Mouse (Mus musculus) G1E (cell line): ENCODE results near the gene Olfr57. TPM values are rescaled to one million over a fixed set of nuclear protein-coding genes. Genes with fewer than 3 reads are reported as not detected.
"Not testable (repeated sequence)": the region's sequence is repeated elsewhere in the genome, so short reads cannot be mapped to it uniquely, and the experiment has no call there.

ENCODE experiments used
- ATAC-seq: 2 replicates; pipeline ENCODE4 v1.8.0; 2016; ENCODE audit warnings: mild to moderate bottlenecking; ENCODE audit not compliant: insufficient number of reproducible peaks, poor library complexity, low FRiP score, severe bottlenecking; ENCODE audit errors: extremely low read depth
- DNase-seq: peaks from one replicate; pipeline ENCODE4 v3.0.0; 2012; ENCODE audit warnings: low spot score
- H3K27me3 ChIP-seq: 2 replicates; pipeline ENCODE4 v1.6.1; 2012; ENCODE audit warnings: mild to moderate bottlenecking, low read length, inconsistent platforms; ENCODE audit not compliant: insufficient read depth
- H3K36me3 ChIP-seq: replicated peaks from 2 replicates; pipeline ENCODE3; 2012; ENCODE audit warnings: mild to moderate bottlenecking, inconsistent platforms
- H3K4me1 ChIP-seq: 2 replicates; pipeline ENCODE4 v1.6.1; 2012; ENCODE audit warnings: low read depth, low read length, inconsistent platforms, mixed read lengths; ENCODE audit not compliant: insufficient read depth
- H3K4me3 ChIP-seq: 2 replicates; pipeline ENCODE4 v1.5.1; 2012; ENCODE audit warnings: low read depth, mild to moderate bottlenecking, inconsistent platforms, low read length, moderate library complexity, mixed read lengths
- H3K9me3 ChIP-seq: replicated peaks from 2 replicates; pipeline ENCODE4 v1.6.1; 2012; ENCODE audit warnings: inconsistent platforms
- CTCF ChIP-seq: IDR thresholded peaks from 2 replicates; pipeline ENCODE4 v1.5.1; 2012; ENCODE audit warnings: low read depth, low read length, inconsistent platforms, mixed read lengths
- GATA1 ChIP-seq: IDR thresholded peaks from 2 replicates; pipeline ENCODE4 v1.6.1; 2012; ENCODE audit warnings: borderline replicate concordance, low read length, inconsistent platforms, mixed read lengths
- GATA2 ChIP-seq: IDR thresholded peaks from 2 replicates; pipeline ENCODE4 v1.6.1; 2012; ENCODE audit warnings: low read depth, low read length, inconsistent platforms, borderline replicate concordance
- POLR2AphosphoS5 ChIP-seq: IDR thresholded peaks from 2 replicates; pipeline ENCODE4 v1.6.1; 2012; ENCODE audit warnings: low read depth, low read length, inconsistent platforms; ENCODE audit not compliant: insufficient replicate concordance
- TAL1 ChIP-seq: conservative IDR thresholded peaks from 2 replicates; pipeline ENCODE4 v1.6.1; 2012; ENCODE audit warnings: low read depth, low read length, inconsistent platforms, mixed read lengths
- polyA plus RNA-seq: library from polyadenylated mRNA; stranded (reverse); fragments of >175 nt; gene quantifications from 2 replicates; pipeline ENCODE4 v1.2.3, GENCODE M21; 2012
- total RNA-seq, 2 experiments: library from RNA; stranded (forward) in 1 of 2; stranded (reverse) in 1 of 2; fragments of 200-1000 nt in 1 of 2; fragments of >200 nt in 1 of 2; fragmentation: Nextera tagmentation in 1 of 2; gene quantifications; 2 replicates each; pipeline ENCODE4 v1.2.3; 2014 to 2017

The Olfr57 gene
- total RNA-seq (2014; fragmentation: Nextera tagmentation) (not detected in 2 replicates), total RNA-seq (2017) (0.27 TPM in 1 of 2 replicates, not detected in the other), polyA plus RNA-seq (not detected in 2 replicates)

DNA sequence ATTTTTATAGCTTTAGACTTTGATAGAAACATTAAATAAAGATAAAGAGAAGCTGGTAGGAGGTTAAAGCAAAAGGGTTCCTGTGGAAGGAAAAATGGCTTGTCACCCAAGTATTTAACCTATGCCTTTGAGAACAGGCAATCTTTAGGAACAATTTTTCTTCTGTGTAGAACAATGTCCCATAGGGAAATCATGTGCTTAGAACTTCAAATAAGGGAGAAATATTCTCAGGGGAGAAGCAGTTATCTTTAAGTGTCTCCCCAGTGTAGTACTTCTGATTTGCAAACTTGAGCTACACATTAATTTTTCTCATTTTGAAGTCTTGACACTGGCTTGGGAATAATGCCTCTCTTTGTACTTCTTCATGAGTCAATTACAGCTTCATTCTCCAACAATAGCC is at the start of gene Olfr57:
Gene Olfr57 (plus strand): TSS at position 301 of the 400 bp plus-strand sequence.
- Histone ChIP-seq H3K4me3 (no peak within 1 kb of the TSS), H3K27me3 (no peaks in the 10 kb centered on the region), H3K36me3 (no peaks in the 10 kb centered on the region), H3K4me1 (no peaks in the 10 kb centered on the region), H3K9me3 (0 out of 2 replicates have a peak, but pooled peaks cover 2% of the 10 kb centered on the region)
- DNase-seq: no peak
- no peak for TF ChIP-seq CTCF
- no peak for TF ChIP-seq POLR2AphosphoS5
- TF ChIP-seq GATA2: no peak
- no peak for TF ChIP-seq GATA1
- ATAC-seq: no peak

DNA sequence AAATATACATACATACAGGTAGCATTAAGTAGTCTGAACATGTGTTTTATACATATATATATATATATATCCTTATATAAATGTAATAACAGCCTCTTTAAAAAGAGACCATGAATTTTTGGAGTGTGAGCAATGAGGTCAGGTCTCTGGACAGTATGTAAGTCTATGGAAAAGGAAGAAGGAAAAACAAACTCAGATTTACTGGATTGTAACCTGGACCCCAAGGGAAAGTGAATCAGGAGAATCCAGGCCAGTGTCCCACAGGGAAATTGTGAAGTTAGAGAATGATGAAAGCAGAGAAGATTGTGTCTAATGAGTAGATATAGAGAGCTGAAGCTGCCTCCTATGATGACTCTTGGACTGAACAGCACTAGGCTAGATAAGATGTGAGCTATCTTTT is 47.8 kb upstream of the Olfr57 start, which contains the start of gene Olfr1352:
Gene Olfr1352 (plus strand): TSS at position 301 of the 400 bp plus-strand sequence.
- no peak for ATAC-seq
- no peaks in the 10 kb centered on the region for H3K36me3 ChIP-seq

DNA sequence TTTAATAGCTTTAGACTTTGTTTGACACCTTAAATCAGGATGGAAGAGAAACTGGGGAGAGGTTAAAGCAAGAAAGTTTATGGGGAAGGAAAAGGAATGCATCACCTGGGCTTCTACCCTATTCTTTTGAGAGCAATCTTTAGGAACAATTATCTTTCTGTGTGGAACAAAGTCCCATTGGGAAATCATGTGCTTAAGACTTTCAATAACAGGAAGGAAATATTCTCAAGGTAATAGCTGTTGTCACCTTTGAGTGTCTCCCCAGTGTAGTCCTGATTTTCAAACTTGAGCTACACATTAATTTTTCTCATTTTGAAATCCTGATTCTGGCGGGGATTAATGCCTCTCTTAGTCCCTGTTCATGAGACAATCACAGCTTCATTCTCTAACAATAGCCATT is 16.4 kb upstream of the Olfr57 start, which contains the start of gene Olfr1351:
Gene Olfr1351 (plus strand): TSS at position 301 of the 400 bp plus-strand sequence.
- H3K9me3 ChIP-seq: no peaks in the 10 kb centered on the region
- DNase-seq (no peak), ATAC-seq (no peak)
- no peaks in the 10 kb centered on the region for H3K27me3 ChIP-seq
- H3K4me1 ChIP-seq: no peaks in the 10 kb centered on the region
- H3K36me3 ChIP-seq: no peaks in the 10 kb centered on the region
- H3K4me3 ChIP-seq: no peak within 1 kb of the TSS
- TF ChIP-seq GATA1 (no peak), CTCF (no peak), GATA2 (no peak), TAL1 (no peak), POLR2AphosphoS5 (no peak)

More for the DNA sequence above, 47.8 kb upstream of the Olfr57 start, which contains the start of gene Olfr1352:
- Histone ChIP-seq H3K9me3 (no peaks in the 10 kb centered on the region), H3K27me3 (no peaks in the 10 kb centered on the region), H3K4me1 (no peaks in the 10 kb centered on the region), H3K4me3 (no peak within 1 kb of the TSS)
- TF ChIP-seq TAL1 (no peak), GATA2 (no peak), POLR2AphosphoS5 (no peak), CTCF (no peak), GATA1 (no peak)
- DNase-seq: no peak

DNA sequence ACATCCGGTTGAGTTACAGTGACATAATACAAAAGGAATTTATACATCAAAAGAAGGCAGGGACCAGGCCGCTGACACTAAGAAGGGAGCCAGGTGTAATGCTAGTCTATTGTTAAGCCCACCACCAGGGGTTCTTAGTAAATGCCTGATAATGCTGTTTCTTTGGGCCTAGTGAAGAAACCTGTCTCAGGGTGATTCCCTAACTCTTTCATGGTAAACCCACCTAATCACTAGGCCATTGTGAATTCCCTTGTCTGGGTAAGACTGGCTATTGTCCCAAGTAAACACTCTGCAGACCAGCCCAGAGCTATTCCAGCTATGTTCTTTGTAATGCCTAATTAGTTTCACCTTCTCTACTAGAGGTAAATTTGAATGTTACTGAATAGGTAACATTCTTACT is 13.9 kb downstream of the Olfr57 start:
- not testable (repeated sequence) for H3K4me1 ChIP-seq, H3K9me3 ChIP-seq, H3K36me3 ChIP-seq, H3K4me3 ChIP-seq, H3K27me3 ChIP-seq, DNase-seq, ATAC-seq

GRCm38 (mm10) chr10:79057370-79057769 is 28.8 kb downstream of the Olfr57 start:
- not testable (repeated sequence) for H3K9me3 ChIP-seq, DNase-seq, H3K4me3 ChIP-seq, ATAC-seq, H3K4me1 ChIP-seq, H3K36me3 ChIP-seq, H3K27me3 ChIP-seq

Other genes starting within 250 kb of the Olfr57 start
- not detected in 2 replicates for gene Slc1a6, start 248.2 kb upstream of the Olfr57 start, total RNA-seq (2014; fragmentation: Nextera tagmentation)
- 0.11 TPM in 1 of 2 replicates, not detected in the other for gene Slc1a6, start 248.2 kb upstream of the Olfr57 start, total RNA-seq (2017)
- gene Slc1a6, start 248.2 kb upstream of the Olfr57 start, polyA plus RNA-seq: not detected in 2 replicates
- gene Olfr1356, start 176.6 kb upstream of the Olfr57 start, total RNA-seq (2014; fragmentation: Nextera tagmentation): not detected in 2 replicates
- 0.05 and 0.12 TPM in 2 replicates for gene Olfr1356, start 176.6 kb upstream of the Olfr57 start, total RNA-seq (2017)
- gene Olfr1356, start 176.6 kb upstream of the Olfr57 start, polyA plus RNA-seq: not detected in 2 replicates
- gene Olfr1355, start 153.2 kb upstream of the Olfr57 start, total RNA-seq (2014; fragmentation: Nextera tagmentation): not detected in 2 replicates
- 0.05 TPM in 1 of 2 replicates, not detected in the other for gene Olfr1355, start 153.2 kb upstream of the Olfr57 start, total RNA-seq (2017)
- gene Olfr1355, start 153.2 kb upstream of the Olfr57 start, polyA plus RNA-seq: not detected in 2 replicates
- gene Olfr1354, start 115.6 kb upstream of the Olfr57 start, total RNA-seq (2014; fragmentation: Nextera tagmentation): not detected in 2 replicates
- gene Olfr1354, start 115.6 kb upstream of the Olfr57 start, total RNA-seq (2017): 0.16 TPM in 1 of 2 replicates, not detected in the other
- gene Olfr1354, start 115.6 kb upstream of the Olfr57 start, polyA plus RNA-seq: not detected in 2 replicates
- gene Olfr8, start 78.1 kb upstream of the Olfr57 start, total RNA-seq (2014; fragmentation: Nextera tagmentation): not detected in 2 replicates
- gene Olfr8, start 78.1 kb upstream of the Olfr57 start, total RNA-seq (2017): 0.05 and 0.06 TPM in 2 replicates
- gene Olfr8, start 78.1 kb upstream of the Olfr57 start, polyA plus RNA-seq: not detected in 2 replicates
- gene Olfr1353, start 65.4 kb upstream of the Olfr57 start, total RNA-seq (2014; fragmentation: Nextera tagmentation): not detected in 2 replicates
- gene Olfr1353, start 65.4 kb upstream of the Olfr57 start, total RNA-seq (2017): 0.06 and 0.22 TPM in 2 replicates
- not detected in 2 replicates for gene Olfr1353, start 65.4 kb upstream of the Olfr57 start, polyA plus RNA-seq
- not detected in 2 replicates for gene Olfr1352, start 47.7 kb upstream of the Olfr57 start, total RNA-seq (2014; fragmentation: Nextera tagmentation)
- 0.11 and 0.12 TPM in 2 replicates for gene Olfr1352, start 47.7 kb upstream of the Olfr57 start, total RNA-seq (2017)
- not detected in 2 replicates for gene Olfr1352, start 47.7 kb upstream of the Olfr57 start, polyA plus RNA-seq
- gene Olfr1351, start 16.3 kb upstream of the Olfr57 start, total RNA-seq (2014; fragmentation: Nextera tagmentation): not detected in 2 replicates
- 0.06 and 0.11 TPM in 2 replicates for gene Olfr1351, start 16.3 kb upstream of the Olfr57 start, total RNA-seq (2017)
- gene Olfr1351, start 16.3 kb upstream of the Olfr57 start, polyA plus RNA-seq: not detected in 2 replicates
- gene 2610008E11Rik, start 68.9 kb downstream of the Olfr57 start, total RNA-seq (2014; fragmentation: Nextera tagmentation): 18.7 and 19.3 TPM in 2 replicates
- 7.5 and 8.2 TPM in 2 replicates for gene 2610008E11Rik, start 68.9 kb downstream of the Olfr57 start, total RNA-seq (2017)
- gene 2610008E11Rik, start 68.9 kb downstream of the Olfr57 start, polyA plus RNA-seq: 0.22 and 0.56 TPM in 2 replicates
- not detected in 2 replicates for gene Vmn2r80, start 120.0 kb downstream of the Olfr57 start, total RNA-seq (2014; fragmentation: Nextera tagmentation)
- 0.11 and 0.12 TPM in 2 replicates for gene Vmn2r80, start 120.0 kb downstream of the Olfr57 start, total RNA-seq (2017)
- gene Vmn2r80, start 120.0 kb downstream of the Olfr57 start, polyA plus RNA-seq: not detected in 2 replicates
- gene Vmn2r81, start 219.0 kb downstream of the Olfr57 start, total RNA-seq (2014; fragmentation: Nextera tagmentation): not detected in 2 replicates
- not detected in 2 replicates for gene Vmn2r81, start 219.0 kb downstream of the Olfr57 start, total RNA-seq (2017)
- not detected in 2 replicates for gene Vmn2r81, start 219.0 kb downstream of the Olfr57 start, polyA plus RNA-seq